Mouse (Mus musculus): ENCODE data around the gene Usp17le.
"Not testable (repeated sequence)": the region's sequence is repeated elsewhere in the genome, so short reads cannot be mapped to it uniquely, and the experiment has no call there.

Usp17le gene
- long read RNA-seq, experiment 1, result 0 reads
- long read RNA-seq, experiment 2, result 0 reads

- intact Hi-C loops (cut with DNase I), result not testable (repeated sequence)
Measured at GRCm38 (mm10) chr7:104777370-104777769, at the start of gene Usp17le. Gene Usp17le, minus strand, starts transcription at chr7:104777470.

- intact Hi-C loops (cut with DNase I), result not testable (repeated sequence)
Measured at GRCm38 (mm10) chr7:104810335-104810734, 33.1 kb upstream of the Usp17le start.

- intact Hi-C loops (cut with DNase I), result no loop called here
Measured at GRCm38 (mm10) chr7:104790796-104791195, 13.5 kb upstream of the Usp17le start.
